Mouse (Mus musculus): ENCODE measurements around the gene Ces1b. TPM values are rescaled to one million over a fixed set of nuclear protein-coding genes. Genes with fewer than 3 reads are reported as not detected.

Ces1b gene
- total RNA-seq (2014; rRNA removed) (not detected in 2 replicates), polyA plus RNA-seq (2015; fragmentation: Nextera tagmentation; extraction: Ambion mirVana) (not detected in 2 replicates)

DNA sequence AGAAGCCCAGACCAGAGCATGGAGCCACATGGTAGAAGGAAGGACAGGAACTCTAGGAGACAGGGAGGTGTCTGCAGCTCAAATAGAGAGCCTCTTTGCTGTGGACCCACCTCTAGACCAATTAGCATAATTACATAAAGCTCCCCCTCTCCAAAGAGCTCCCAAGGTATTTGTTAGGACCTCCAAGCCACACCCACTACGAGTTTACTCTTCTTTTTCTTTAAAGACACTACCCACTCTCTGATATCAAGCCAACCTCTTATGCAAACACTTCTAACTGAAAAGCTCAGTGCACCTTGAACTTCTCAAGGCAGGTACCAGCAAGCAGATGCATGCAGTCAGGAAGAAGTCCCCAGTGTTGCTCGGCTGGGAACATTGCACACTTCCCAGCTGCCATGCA lies at the start of gene Ces1b:
Ces1b (minus strand) TSS at position 131 of the 400 bp plus-strand sequence.
- H3K9me3 ChIP-seq (ENCODE audit: low read length) = no peaks in the 10 kb centered on the region
- H3K4me2 ChIP-seq (ENCODE audit: low read depth, low read length) = no peak within 1 kb of the TSS
- DNase-seq (ENCODE audit: low spot score) = no peak
- no peaks in the 10 kb centered on the region for H3K4me1 ChIP-seq (ENCODE audit: insufficient read depth, low read length)
- no peak for ATAC-seq
- WGBS = 68% methylated on average over 2 of the region's 2 CpGs
- no peak for TF ChIP-seq CTCF (IDR thresholded peaks at IDR 0.05; ENCODE audit: low read depth)
- H3K36me3 ChIP-seq (ENCODE audit: insufficient read depth, low read length) = no peaks in the 10 kb centered on the region
- no peaks in the 10 kb centered on the region for H3K27me3 ChIP-seq (ENCODE audit: insufficient read depth, low read length)
- H3K4me3 ChIP-seq (ENCODE audit: low read length) = no peak within 1 kb of the TSS
- no peak within 1 kb of the TSS for H3K27ac ChIP-seq
- H3K9ac ChIP-seq (replicated peaks; ENCODE audit: low read length) = no peak within 1 kb of the TSS

DNA sequence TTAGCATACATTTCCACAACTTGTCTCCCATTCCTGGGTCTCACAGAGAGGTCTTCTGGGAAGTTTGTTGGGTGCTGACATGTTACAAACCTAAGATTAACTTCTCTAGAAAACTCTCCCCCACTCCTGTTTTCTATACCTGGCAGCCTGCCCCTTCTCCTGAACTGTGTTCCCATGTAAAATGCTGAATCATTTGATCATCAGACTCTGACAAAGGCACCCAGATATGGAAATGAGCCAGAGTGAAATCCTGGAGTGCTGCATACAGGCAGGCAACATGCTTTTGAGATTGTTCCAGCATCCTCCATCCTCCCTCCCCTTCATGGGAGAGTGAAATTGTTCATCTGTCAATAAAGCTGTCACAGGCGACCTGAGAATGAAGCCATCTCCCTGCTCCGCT lies 46.7 kb upstream of the Ces1b start:
- H3K36me3 ChIP-seq (ENCODE audit: insufficient read depth, low read length) = no peaks in the 10 kb centered on the region
- WGBS = 64% methylated on average over 2 of the region's 2 CpGs
- H3K4me1 ChIP-seq (ENCODE audit: insufficient read depth, low read length) = no peaks in the 10 kb centered on the region
- ATAC-seq (no peak), DNase-seq (ENCODE audit: low spot score) (no peak)
- no peak overlapping the region for H3K27ac ChIP-seq
- no peak overlapping the region for H3K4me3 ChIP-seq (ENCODE audit: low read length)
- no peaks in the 10 kb centered on the region for H3K27me3 ChIP-seq (ENCODE audit: insufficient read depth, low read length)
- TF ChIP-seq CTCF (IDR thresholded peaks at IDR 0.05; ENCODE audit: low read depth) = no peak
- H3K9ac ChIP-seq (replicated peaks; ENCODE audit: low read length) = no peak overlapping the region
- H3K9me3 ChIP-seq (ENCODE audit: low read length) = no peaks in the 10 kb centered on the region
- H3K4me2 ChIP-seq (ENCODE audit: low read depth, low read length) = no peak overlapping the region

DNA sequence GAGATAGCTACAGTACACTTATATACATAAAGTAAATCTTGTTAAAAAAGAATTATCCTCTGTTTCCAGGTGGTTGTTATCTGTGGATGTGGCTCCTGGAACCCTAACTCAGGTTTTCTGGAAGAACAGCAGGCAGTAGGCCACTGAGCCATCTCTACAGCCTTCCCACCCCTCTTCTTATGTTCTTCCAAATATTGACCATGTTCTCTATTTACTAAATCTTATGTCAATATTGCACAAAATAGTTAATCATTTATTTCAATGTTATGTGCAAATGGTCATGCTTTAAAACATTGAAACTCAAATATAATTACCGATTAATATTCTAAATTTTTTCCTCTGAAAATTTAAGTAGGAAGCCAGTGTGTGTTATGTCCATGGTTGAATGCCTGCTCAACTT lies 42.2 kb upstream of the Ces1b start:
- 93% methylated on average over 1 of the region's 1 CpGs for WGBS
- Histone ChIP-seq H3K4me2 (ENCODE audit: low read depth, low read length) (no peak overlapping the region), H3K4me1 (ENCODE audit: insufficient read depth, low read length) (no peaks in the 10 kb centered on the region), H3K9ac (replicated peaks; ENCODE audit: low read length) (no peak overlapping the region), H3K4me3 (ENCODE audit: low read length) (no peak overlapping the region), H3K9me3 (ENCODE audit: low read length) (no peaks in the 10 kb centered on the region), H3K36me3 (ENCODE audit: insufficient read depth, low read length) (no peaks in the 10 kb centered on the region), H3K27me3 (ENCODE audit: insufficient read depth, low read length) (no peaks in the 10 kb centered on the region), H3K27ac (no peak overlapping the region)
- DNase-seq (ENCODE audit: low spot score) (no peak), ATAC-seq (no peak)
- no peak for TF ChIP-seq CTCF (IDR thresholded peaks at IDR 0.05; ENCODE audit: low read depth)

DNA sequence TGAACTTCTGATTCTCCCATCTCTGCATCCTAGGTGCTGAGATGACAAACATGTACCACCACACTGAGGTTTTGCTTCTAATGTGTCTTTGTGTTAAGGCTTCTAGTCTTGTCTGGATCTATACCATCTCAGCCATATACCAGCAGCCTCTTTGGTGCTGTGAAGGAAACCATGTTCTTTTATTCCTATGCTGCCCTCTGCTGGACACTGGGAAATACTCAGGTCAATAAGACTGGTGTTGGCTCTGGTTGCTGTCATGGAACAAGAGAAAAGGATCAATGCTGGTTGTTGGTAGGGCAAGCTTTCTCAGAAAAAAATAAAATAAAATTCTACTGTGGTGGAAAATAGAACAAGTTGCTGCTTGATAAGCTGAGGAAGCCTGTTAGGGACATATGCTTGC lies 15.6 kb upstream of the Ces1b start:
- TF ChIP-seq CTCF (IDR thresholded peaks at IDR 0.05; ENCODE audit: low read depth) = peak; percentile 70
- Histone ChIP-seq H3K4me1 (ENCODE audit: insufficient read depth, low read length) (no peaks in the 10 kb centered on the region), H3K27me3 (ENCODE audit: insufficient read depth, low read length) (no peaks in the 10 kb centered on the region), H3K9ac (replicated peaks; ENCODE audit: low read length) (no peak overlapping the region), H3K9me3 (ENCODE audit: low read length) (no peaks in the 10 kb centered on the region), H3K4me3 (ENCODE audit: low read length) (no peak overlapping the region), H3K4me2 (ENCODE audit: low read depth, low read length) (no peak overlapping the region), H3K36me3 (ENCODE audit: insufficient read depth, low read length) (no peaks in the 10 kb centered on the region), H3K27ac (no peak overlapping the region)
- peak; percentile 64 for DNase-seq (ENCODE audit: low spot score)
- no peak for ATAC-seq

DNA sequence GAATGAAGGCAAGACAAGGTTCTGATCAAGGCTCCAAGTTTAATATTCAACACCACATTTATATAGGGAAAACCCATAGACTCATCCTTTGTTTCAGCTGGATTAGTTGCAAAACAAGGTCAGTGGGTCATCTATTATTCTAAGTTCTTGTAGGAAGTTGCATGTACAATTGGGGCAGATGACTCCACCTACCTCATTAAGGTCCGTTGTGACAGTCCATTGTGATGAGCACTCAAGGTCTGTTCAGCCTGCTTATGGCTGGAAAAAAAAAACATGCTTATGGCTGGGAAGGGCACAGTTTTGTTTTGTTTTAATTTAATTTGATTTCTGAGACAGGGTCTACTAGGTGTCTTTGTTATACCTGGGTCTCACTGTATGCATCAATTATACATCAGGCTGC lies 11.5 kb upstream of the Ces1b start:
- H3K9me3 ChIP-seq (ENCODE audit: low read length) = no peaks in the 10 kb centered on the region
- no peak for ATAC-seq
- no peaks in the 10 kb centered on the region for H3K36me3 ChIP-seq (ENCODE audit: insufficient read depth, low read length)
- TF ChIP-seq CTCF (IDR thresholded peaks at IDR 0.05; ENCODE audit: low read depth) = no peak
- H3K27ac ChIP-seq = no peak overlapping the region
- WGBS = 53% methylated on average over 1 of the region's 1 CpGs
- no peak for DNase-seq (ENCODE audit: low spot score)
- no peak overlapping the region for H3K4me2 ChIP-seq (ENCODE audit: low read depth, low read length)
- H3K9ac ChIP-seq (replicated peaks; ENCODE audit: low read length) = no peak overlapping the region
- no peak overlapping the region for H3K4me3 ChIP-seq (ENCODE audit: low read length)
- no peaks in the 10 kb centered on the region for H3K4me1 ChIP-seq (ENCODE audit: insufficient read depth, low read length)
- H3K27me3 ChIP-seq (ENCODE audit: insufficient read depth, low read length) = no peaks in the 10 kb centered on the region

DNA sequence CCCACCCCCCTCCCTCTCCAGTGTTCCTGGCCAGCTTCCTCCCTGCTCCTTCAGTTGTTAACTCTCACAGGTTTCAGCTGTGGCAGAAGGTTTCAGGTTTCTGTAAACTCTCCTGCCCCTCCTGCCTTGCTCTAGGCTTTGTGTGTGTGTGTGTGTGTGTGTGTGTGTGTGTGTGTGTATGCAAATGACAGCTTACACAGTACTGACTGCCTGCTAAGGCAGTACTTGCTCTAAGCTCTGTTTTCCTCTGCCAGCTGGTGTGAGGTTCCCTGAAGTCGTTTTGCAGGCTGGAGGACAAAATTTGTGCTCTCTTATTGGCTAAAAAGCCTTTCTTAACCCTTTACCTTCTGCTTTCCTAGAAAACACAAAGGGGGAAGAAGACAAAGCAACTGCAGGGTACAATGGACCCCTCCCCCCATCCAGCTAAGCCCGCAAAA lies 8.9 kb upstream of the Ces1b start:
- Histone ChIP-seq H3K27ac (no peak overlapping the region), H3K4me1 (ENCODE audit: insufficient read depth, low read length) (no peaks in the 10 kb centered on the region), H3K27me3 (ENCODE audit: insufficient read depth, low read length) (no peaks in the 10 kb centered on the region), H3K36me3 (ENCODE audit: insufficient read depth, low read length) (no peaks in the 10 kb centered on the region), H3K4me3 (ENCODE audit: low read length) (no peak overlapping the region), H3K4me2 (ENCODE audit: low read depth, low read length) (no peak overlapping the region), H3K9me3 (ENCODE audit: low read length) (no peaks in the 10 kb centered on the region), H3K9ac (replicated peaks; ENCODE audit: low read length) (no peak overlapping the region)
- 6% methylated on average over 2 of the region's 2 CpGs for WGBS
- peak; percentile 5 for DNase-seq (ENCODE audit: low spot score)
- TF ChIP-seq CTCF (IDR thresholded peaks at IDR 0.05; ENCODE audit: low read depth) = no peak
- no peak for ATAC-seq

DNA sequence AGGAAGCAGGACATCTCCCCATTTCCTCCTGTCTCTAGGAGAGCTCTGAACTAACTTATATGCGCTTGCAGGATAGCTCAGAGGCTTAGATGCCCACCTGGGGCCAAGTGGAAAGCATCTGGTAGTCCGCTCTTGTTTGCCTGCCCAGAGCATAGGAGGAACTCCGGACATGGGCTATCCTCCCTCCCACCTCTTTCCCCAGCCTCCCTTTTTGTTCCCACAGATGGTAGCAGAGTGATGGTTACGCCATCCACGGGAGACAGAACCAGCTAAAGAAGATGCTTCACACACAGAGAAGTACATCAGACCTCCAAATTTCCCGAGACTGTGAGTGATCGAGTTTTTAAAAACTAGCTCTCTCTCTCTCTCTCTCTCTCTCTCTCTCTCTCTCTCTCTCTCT lies 8.4 kb upstream of the Ces1b start:
- no peak overlapping the region for H3K4me3 ChIP-seq (ENCODE audit: low read length)
- 32% methylated on average over 7 of the region's 7 CpGs for WGBS
- no peak for ATAC-seq
- no peaks in the 10 kb centered on the region for H3K36me3 ChIP-seq (ENCODE audit: insufficient read depth, low read length)
- TF ChIP-seq CTCF (IDR thresholded peaks at IDR 0.05; ENCODE audit: low read depth) = no peak
- H3K4me2 ChIP-seq (ENCODE audit: low read depth, low read length) = no peak overlapping the region
- H3K9ac ChIP-seq (replicated peaks; ENCODE audit: low read length) = no peak overlapping the region
- no peaks in the 10 kb centered on the region for H3K4me1 ChIP-seq (ENCODE audit: insufficient read depth, low read length)
- H3K9me3 ChIP-seq (ENCODE audit: low read length) = no peaks in the 10 kb centered on the region
- no peak overlapping the region for H3K27ac ChIP-seq
- DNase-seq (ENCODE audit: low spot score) = no peak
- no peaks in the 10 kb centered on the region for H3K27me3 ChIP-seq (ENCODE audit: insufficient read depth, low read length)
